Mouse (Mus musculus) cortical plate, adult 2 months (tissue): ENCODE measurements around the gene 4930544D05Rik.

Source experiments
- CTCF ChIP-seq: fragments of 200-500 bp; IDR thresholded peaks from 2 replicates; pipeline ENCODE4 v1.5.1; 2011; ENCODE audit warnings: mild to moderate bottlenecking, control low read depth, low read length; ENCODE audit not compliant: insufficient read depth; ENCODE audit errors: extremely low read depth
- POLR2A ChIP-seq: fragments of 200-500 bp; IDR thresholded peaks from 2 replicates; pipeline ENCODE4 v1.6.1; 2011; ENCODE audit warnings: mild to moderate bottlenecking, low read length, control low read depth; ENCODE audit not compliant: insufficient read depth; ENCODE audit errors: extremely low read depth

GRCm38 (mm10) chr11:70649185-70649734 lies 33.6 kb downstream of the 4930544D05Rik start:
- TF ChIP-seq POLR2A (no peak), CTCF (no peak)
